Mouse (Mus musculus) lung, adult 2 months (tissue): ENCODE measurements at regions not wholly inside any gene's neighbourhood (a gene's known extent, or its start where the extent isn't known, plus 50 kb on each side); places are given as distances from the start of the nearest gene placed in this dataset.

Source experiments
- CTCF ChIP-seq: fragments of 200-500 bp; IDR thresholded peaks from 2 replicates; pipeline ENCODE4 v1.5.1; 2011; ENCODE audit warnings: mild to moderate bottlenecking, low read length, control low read depth; ENCODE audit not compliant: insufficient read depth
- POLR2A ChIP-seq: fragments of 200-500 bp; IDR thresholded peaks from 2 replicates; pipeline ENCODE4 v1.6.1; 2011; ENCODE audit warnings: low read depth, mild to moderate bottlenecking, control low read depth, low read length, borderline replicate concordance; ENCODE audit errors: extremely low read depth

DNA sequence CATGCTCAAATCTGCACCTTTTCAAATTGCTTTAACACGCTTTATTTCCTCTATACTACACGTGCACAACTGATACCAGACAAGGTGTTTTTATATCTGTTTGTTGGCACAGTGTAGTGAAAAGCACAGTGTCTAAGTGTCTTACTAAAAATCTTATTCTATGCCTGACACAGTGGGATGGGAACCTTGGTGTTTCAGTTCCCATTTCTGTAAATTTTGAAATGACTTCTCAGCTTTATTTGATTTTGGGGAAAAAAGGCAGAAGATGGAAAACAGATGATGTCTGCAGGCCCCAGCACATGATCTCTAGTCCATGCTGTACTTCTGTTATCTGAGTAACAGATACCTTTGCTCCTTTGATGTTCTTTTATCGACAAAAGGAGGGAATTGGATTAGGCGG lies 239.7 kb upstream of the B430305J03Rik start:
- TF ChIP-seq POLR2A (no peak), CTCF (no peak)
